Mouse (Mus musculus) adrenal gland, adult 8-10 months (tissue): ENCODE results near the gene Il17rb. TPM values are rescaled to one million over a fixed set of nuclear protein-coding genes. Genes with fewer than 3 reads are reported as not detected.
A peak's percentile ranks its signal among the peaks of the same experiment; 100 is the strongest.

Experiments
- DNase-seq: peaks from one replicate; pipeline ENCODE4 v3.0.0; 2022
- total RNA-seq, 4 experiments: library from RNA; stranded (reverse); gene quantifications; 2 replicates each; pipeline ENCODE4 v1.2.4; 2022

Gene Il17rb
- total RNA-seq, 4 experiments from 2014 or later, result 1.1 to 3.5 (median 2.2) TPM

DNA sequence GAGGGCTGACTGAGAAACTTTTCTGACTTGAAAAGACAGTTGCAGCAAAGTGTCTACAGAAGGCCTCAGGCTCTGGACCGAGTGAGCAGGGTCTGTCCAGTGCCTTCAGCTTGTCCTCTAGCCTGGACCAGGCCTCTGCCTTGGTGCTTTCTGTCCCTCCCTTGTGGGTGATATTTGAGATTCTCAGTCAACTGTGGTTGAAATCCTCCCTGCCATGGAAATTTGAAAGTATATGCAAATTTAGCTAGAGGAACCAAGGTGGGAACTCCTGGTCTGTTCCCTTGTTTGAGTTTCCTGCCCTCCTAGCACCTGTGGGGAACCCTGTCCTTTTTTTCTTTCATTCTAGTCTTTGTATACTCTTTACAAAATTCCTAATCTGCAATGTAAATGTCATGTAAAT is 6.3 kb upstream of the Il17rb start:
- no peak for DNase-seq

DNA sequence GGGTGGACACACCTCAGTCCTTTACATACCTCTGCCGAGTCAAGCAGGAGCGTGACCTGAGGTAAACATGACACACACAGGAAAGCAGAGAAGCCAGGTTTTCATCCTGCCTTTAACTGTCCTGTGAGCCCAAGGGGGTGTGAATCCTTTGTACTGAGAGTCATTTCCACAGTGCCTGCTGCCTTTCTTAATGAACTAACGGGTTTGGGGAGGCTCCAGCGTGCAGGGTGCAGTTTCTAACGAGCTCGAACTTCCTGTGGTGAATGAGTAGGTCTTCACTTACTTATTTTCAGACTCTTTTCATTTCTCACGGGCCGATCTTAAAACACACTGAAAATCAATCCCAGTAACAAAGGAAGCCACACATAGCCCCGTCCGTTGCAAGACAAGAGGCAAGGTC is 5.8 kb upstream of the Il17rb start:
- DNase-seq, result no peak

DNA sequence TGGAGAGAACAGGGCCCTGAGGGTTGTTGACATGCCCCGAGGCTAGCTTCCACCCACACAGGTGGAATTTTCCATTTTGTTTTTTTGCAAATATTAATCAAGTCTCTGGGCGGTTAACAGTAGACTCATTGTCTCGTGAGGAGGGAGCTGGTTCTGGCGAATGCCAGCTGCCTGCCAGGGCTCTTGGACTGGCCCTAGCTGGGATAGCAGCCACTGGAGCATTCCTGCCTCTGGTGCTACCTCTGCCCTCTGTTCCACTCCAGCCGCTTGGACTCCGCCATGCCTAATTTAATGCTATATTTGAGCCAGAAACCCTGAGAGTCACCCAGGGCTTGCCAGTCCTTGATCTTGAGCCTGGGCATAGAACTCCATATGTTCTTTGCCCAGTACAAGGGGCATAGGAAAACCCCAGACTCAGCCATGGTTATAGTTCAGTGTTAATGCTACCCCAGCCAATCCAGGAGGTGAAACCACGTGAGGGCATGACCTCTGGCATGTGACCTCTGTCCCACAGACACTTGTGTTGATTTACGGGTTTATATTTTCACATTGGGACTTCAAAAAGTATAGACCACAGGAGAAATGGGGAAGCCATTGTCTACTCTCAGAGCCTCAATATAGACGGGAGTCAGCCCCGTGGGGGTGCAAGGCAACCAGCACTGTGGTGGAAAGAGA is 3.3 kb upstream of the Il17rb start:
- DNase-seq, result no peak

DNA sequence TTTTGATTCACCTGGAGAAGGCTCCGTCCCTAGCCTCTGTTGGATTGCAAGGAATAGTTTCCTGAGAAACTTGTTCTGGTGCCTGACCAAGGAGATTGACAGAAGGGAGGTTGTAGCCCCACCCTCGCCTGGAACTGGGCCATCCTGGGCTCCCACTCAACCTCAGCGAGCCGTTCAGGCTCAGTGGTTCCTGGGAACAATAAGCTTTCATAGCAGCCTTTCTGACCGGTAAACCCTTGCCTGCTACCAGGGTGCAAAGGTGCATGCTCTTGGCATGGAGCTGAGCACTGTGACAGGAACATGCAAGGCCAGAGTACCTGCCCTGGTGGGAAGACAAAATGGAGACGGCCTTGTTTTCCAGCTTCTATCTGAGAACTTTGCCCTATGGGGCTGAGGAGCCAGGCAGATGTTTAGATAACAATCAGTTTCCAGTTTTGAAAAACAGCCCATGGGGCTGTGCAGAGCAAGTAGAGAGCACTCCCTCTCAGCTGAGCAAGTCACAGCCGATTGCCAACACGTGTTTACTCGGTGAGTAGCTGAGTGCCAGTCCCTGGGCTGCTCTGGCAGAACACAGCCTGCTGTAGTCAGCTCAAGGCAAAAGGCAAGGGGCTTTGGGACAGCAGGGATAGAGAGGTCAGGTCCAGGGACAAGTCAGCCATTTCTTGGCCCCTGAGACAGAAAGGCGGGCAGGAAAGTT is 1.3 kb upstream of the Il17rb start:
- DNase-seq, result no peak

DNA sequence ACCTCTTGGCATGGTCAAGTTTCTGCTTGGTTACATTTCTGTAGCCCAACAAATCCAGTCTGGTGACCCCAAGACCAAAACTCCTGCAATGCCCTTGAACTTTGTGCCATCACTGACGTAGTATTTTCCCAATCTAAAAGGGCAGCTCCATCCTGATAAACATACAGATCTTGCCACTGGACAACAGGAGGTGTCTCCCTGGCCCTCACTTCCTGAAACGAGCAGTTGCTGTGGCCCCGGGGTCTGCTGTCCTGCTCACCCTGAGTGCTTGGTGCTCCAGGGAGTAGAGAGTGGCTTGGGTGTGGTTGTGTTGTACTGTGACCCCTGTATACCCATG is 9.3 kb downstream of the Il17rb start:
- no peak for DNase-seq

DNA sequence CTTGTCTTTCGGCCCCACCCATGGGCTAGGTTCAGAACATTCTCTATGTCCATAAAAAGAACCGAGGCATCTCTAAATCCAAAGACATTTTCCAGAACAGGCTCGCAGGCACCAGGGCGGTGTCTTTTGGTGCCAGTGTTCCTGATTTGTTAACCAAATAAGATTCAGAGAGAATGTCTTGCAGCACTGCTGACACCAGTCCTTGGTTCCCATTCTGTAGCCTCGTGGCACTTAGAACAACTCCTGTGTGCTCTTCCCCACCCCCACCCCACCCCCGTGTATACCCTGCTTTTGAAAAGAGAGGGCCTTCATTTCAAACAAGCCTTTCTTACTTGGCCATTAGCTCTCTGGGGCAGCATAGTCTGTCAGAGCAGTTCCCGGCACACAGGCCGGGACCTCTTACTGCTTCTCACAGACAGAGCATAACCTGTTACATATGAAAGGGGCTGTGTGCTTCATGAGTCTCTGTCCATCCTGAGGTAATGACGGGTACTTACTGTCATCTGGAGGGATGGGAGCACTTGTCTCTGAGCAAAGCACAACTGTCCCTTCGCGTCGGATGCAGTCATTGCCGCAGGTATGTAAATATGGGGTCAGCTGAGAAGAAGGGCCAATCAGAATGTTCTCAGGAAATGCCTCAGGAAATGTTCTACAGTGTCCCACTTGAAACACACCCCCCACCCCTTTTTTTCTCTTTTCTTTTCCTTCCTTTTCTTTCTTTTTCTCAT is 9.8 kb downstream of the Il17rb start:
- no peak for DNase-seq

DNA sequence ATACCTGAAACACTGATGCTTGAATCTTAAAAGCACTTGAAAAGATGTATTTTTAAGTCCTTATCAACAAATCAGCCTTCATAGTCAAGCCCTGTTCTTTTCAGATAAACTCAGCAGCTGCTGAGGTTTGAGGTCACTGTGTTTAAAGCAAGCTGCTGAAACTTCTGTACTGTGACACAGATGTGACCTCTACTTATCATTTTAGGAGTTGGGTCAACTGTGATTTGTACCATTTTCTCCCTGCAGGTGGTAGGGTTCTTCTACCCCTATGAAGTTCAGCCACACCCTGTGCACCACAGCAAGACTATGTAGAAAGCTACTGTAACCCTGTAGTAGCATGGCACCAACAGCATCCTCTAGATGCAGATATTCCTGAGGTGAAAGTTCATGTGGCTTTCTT is 11.4 kb downstream of the Il17rb start:
- no peak for DNase-seq

DNA sequence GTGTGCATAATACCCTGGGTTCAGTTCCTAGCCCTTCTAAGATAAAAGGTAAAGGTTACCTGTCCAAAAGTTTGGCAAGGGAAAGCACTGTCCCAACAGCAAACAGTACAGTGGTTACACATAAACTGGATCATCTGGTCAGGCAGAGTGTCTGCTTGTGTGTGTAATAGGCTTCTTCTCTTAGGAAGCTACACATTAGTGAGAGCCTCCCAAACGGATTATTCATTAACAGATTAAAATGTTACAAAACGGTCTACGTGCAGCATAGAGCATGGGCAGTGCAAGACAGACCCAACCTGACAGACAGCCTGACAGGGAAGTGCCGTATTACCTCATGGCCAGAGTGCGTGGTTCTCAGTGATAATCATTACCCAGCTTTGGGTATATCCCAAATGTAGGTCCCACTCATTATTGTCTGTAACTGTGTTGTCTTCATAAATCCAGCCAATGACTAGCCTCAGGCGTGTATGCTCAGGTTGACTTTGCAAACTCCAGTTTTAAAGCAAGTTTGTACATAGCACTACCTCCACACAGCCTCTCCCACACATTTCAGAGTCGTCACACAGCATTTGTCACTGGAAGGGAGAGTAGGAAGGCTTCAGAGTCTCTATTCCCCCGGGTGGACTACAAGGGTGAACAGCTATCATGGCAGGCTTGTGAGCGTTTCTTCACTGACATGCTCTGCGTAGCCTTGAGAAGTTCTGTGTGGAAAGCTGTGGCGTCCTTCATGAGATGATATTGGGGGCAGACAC is 12.5 kb downstream of the Il17rb start:
- no peak for DNase-seq

DNA sequence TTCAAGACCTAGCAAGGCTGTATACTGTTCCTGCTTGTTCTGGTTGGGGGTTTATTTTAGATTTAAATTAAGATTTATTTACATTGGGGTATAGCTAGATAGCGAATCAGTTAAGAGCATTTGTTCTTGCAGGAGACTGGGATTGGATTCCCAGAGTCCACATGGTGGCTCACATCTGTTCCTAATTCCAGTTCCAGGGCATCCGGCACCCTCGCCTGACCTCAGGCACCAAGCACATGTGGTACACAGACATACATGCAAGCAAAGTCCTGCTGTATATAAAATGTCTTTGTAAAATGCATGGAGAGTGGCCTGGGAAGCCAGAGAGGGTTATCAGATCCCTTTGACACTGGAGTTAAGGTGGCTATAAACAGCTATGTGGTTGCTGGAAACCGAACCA is 13.7 kb downstream of the Il17rb start:
- no peak for DNase-seq

DNA sequence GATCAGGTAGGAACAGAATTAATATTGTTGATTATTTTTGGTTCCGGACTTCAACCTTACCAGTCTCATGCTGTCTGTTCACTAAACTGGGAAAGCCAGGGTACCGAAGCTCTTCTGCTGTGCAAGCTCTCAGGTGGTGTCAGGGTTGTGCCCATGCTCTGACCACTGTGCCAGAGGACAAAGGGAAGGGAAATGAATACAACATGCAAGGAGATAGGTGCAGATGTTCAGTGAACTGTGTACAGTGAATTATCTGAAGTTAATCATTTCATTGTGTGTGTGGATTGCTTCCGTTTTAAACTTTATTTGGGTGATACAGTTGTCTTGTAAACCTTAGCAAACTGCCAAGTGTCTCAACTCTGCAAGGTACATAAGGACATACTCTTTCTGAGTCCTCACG is 20.4 kb downstream of the Il17rb start:
- no peak for DNase-seq

DNA sequence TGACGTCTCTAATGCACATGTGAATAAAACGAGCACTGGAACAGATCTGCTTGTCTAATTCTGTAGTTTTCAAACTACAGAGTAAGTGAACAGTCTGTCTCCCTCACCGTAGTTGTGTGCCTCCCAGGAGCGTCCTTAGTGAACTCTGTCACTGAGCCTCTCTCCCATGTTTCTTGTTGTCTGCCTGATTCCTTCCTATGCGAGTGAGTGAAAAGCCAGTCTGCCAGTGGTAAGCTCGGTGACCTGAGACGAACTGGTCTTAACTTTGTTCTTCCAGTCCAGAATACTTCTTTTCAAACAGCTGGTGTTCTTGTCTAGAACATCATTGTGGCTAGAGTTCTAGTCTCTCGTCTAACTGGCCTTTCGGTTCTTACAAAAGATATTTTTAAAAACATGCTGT is 21.0 kb downstream of the Il17rb start:
- no peak for DNase-seq

DNA sequence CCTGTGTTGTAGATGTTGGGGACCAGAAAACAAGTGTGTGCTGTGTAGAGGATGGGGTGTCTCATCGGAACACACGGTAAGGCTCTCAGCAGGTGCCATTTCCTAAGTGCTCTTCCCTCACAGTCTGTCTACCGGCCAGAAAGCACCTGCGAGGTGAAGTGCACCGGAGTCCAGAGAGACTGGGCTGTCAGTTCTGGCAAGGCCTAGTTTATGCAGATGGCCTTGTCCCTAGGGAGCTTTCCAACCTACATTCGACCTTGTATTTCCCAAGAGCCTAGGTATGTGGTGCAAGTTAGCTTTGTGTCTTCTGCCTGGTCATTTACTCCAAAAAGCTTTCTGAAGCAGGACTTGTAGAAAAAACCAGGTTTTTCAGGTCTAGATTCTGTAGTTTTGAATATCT is 21.4 kb downstream of the Il17rb start:
- no peak for DNase-seq

DNA sequence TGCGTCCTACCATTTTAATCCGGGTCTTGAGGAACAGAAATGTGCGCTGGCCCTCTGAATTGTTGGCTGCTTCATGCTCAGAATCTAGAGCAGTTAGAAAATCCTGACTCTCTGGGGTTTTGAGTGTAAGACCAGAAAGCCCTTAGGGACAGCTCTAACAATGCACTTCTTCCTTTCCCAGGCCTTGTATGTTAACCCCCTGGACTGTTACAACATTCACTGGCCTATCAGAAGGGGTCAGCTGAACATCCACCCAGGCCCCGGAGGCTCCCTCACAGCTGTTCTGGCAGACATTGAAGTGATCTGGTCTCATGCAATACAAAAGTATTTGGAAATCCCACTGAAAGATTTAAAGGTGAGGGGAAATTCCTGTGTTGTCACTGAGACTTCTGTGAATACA is 22.6 kb downstream of the Il17rb start:
- no peak for DNase-seq

DNA sequence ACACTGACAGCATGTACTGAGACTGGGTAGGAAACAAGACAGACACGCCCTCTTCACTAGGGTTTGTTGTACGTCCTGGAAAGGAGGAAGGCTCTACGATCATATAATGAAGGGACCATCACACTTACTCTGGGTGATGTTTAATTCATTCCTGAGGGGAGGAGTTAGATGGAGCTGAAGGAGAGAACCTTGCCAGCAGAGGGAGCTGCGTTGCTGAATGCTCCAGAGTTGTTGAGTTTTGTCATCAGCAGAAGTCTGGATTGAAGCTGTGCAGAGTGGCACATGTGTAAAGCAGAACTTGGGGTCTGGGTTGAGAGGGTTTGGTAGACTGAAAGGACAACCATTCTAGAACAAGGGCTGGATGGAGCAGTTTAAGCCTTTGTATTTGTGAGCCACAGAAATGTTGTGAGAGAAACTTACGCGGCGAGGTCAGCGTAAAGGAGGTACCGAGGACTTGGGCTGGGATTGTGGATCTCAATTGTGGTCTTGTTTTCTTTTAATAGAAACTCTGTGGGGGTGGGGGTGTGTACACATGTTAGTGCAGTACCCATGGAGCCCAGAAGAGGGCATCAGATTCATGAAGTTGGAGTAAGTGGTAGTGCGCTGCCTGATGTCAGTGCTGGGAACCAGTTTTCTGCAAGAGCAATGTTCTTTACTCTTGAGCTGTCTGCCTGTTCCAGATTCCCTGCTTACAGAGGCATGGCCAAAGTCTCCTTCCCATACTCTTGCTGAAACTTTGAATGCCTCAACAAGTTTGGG is 28.1 kb downstream of the Il17rb start:
- DNase-seq, result no peak

DNA sequence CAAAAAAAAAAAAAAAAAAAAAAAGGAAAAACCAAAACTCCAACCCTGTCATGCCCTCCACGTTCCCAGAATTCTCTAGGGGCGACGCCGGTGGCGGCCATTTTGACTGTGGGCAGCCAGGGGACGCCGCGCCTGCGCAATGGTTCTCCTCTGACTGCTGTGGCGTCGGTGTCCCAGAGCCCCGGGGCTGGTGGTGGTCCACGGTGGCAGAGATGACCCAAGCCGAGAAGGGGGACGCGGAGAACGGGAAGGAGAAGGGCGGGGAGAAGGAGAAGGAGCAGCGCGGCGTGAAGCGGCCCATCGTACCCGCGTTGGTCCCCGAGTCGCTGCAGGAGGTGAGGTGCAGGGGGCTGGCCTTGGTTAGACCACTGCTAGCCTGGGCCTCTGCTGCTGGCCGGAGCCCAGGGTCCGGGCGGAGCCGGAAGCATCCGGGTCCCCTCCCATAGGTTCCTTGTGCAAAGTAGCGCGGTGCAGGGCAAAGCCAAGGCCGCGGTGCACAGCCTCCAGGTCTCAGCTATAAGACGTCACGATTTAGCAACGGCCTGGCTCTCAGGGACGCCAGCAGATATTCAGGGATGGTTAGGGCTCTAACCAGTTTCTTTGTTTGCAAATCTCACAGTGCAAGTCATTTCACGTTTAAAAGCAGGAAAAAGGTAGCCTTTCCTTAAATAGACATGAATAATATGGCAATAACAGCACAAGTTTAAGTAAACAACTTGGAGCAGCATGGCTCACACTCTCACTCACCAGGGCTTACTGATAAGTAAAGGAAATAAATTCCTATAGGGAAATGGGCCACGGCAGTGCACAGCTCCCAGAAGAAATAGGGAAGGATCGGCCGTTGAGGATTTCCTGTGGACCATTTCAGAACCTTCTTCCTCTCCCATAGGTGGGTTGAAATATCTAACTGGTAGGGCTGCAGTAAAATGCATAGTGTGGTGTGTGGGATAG is 30.2 kb downstream of the Il17rb start, which contains the start of gene Actr8:
Gene Actr8, plus strand, starts transcription at position 84 of the 951 bp plus-strand sequence.
- peak; percentile 91 for DNase-seq

DNA sequence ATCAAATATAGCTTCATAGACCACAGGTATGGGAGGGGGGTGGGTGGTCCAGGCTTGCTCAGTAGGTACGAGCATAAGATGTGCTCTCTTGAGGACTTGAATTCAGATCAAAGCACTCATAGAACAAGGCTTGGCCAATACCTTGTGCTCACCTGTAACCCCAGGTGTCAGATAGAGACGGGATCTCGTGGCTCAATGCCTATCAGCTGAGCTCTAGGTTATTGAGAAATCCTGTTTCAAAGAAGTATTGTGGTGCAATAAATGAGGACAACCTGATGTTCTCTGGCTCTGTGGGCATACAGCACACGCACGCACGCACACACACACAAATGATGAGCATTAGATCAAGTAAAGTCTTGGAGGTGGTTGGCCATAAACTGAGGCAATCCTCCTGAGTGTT is 31.8 kb downstream of the Il17rb start:
- no peak for DNase-seq

DNA sequence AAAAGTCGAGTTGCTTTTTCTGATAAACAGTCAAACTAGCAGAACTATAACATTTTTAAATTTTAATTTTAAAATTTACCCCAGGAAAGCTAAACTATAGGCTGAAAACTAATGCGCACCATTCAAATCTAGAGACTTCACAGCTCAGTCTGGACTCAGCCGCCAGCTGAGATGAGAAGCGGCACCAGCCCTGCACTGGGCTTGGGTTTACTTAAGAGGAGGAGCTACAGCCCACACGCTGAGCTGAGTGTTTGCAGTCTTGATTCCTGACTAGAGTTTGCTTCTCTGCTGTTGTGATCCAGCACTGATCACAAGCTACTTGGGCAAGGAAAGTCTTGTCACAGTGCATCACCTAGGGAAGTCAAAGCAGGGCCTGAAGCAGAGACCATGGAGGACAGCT is 36.7 kb downstream of the Il17rb start:
- DNase-seq, result no peak

DNA sequence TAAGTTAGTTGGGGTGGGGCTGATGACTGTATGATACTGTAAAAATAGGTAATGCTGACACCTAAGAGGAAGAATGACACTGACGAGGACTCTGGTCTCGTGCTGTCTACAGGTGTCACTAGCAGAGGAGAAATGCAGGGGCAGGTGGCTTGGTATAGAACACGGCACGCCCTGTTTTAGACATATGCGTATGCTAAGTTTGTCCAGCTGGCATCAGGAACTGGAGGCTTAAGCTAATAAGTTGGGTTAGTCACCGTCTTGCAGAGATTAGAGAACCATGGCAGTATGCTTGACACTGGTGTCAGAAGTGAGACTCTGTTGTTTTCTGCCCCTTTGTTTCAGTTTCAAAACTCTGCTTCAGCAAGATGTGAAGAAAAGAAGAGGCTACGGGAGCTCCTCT is 37.2 kb downstream of the Il17rb start:
- no peak for DNase-seq

DNA sequence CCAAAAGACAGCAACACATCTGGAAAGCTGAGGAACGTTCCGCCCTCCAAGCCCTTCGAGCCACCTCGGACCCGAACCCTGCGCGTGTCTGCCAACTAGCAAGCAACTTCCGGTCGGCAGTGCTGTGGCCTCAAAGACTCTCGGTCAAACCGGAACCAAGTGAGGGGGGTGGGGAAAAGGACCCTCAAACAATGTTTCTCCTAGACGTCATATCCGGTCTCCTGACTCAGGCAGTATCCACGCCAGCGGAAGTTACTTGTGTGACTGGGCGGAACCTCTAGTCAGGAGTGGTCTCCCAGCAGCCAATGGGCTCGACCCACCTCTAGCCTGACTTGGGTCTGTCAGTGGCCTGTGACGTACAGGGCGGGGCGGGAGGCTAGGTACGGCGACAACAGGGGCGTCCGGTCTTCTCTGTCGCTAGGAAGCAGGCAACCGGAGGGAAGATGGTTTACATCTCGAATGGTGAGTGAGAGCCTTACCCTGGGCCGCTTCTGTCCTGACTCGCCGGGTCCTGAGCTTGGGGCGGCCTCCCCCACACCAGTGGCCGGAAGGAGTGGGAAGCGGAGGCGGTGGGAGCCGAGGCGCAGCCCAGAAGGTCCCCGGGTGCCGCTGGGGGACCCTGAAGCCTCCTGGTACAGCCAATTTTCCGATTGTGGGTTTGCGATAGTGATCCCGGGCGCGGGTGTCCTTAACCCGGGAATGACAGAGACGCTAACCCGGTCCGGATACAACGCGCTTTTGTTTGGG is 40.4 kb downstream of the Il17rb start, which contains the start of gene Selenok:
Gene Selenok, plus strand, starts transcription at position 234 of the 747 bp plus-strand sequence.
- peak; percentile 98 for DNase-seq

DNA sequence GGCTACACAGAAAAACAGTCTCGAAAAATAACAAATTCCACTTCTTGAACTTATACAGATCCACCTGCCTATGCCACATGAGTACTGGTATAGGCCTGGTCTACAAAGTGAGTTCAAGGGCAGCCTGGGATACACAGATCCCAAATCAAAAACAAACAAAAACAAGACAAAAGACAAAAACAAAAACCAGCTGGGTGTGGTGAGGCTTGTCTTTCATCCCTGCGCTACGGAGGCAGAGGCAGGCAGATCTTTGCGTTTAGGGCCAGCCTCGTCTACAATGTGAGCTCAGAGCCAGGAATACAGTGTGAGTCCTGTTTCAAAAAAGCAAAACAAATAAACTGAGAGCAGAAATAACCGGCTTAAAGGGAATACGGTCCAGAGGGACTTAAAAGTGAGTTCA is 41.1 kb downstream of the Il17rb start:
- no peak for DNase-seq
